Mouse (Mus musculus) cerebellum, adult 2 months (tissue): ENCODE measurements at regions not wholly inside any gene's neighbourhood (a gene's known extent, or its start where the extent isn't known, plus 50 kb on each side); places are given as distances from the start of the nearest gene placed in this dataset.

ENCODE experiments used
- DNase-seq, 2 experiments: peaks; one replicate each; pipeline ENCODE4 v3.0.0; 2021
- H3K27ac ChIP-seq: fragments of 200-500 bp; 2 replicates; pipeline ENCODE4 v1.5.1; 2012; ENCODE audit warnings: low read length, control low read depth, inconsistent platforms; ENCODE audit not compliant: insufficient read depth
- H3K27me3 ChIP-seq: fragments of 200-500 bp; 2 replicates; pipeline ENCODE4 v1.6.1; 2012; ENCODE audit warnings: inconsistent platforms, mild to moderate bottlenecking, low read length, moderate library complexity; ENCODE audit not compliant: control insufficient read depth, insufficient read depth
- H3K4me1 ChIP-seq: fragments of 200-500 bp; 2 replicates; pipeline ENCODE4 v1.6.1; 2011; ENCODE audit warnings: low read length; ENCODE audit not compliant: control insufficient read depth, insufficient read depth
- H3K4me3 ChIP-seq: fragments of 200-500 bp; replicated peaks from 2 replicates; pipeline ENCODE3; 2011; ENCODE audit warnings: mild to moderate bottlenecking, low read depth, low read length, control low read depth; ENCODE audit not compliant: insufficient read depth
- CTCF ChIP-seq: fragments of 200-500 bp; IDR thresholded peaks from 2 replicates; pipeline ENCODE4 v1.5.1; 2011; ENCODE audit warnings: low read depth, mild to moderate bottlenecking, control low read depth, low read length, moderate library complexity, borderline replicate concordance; ENCODE audit not compliant: insufficient read depth
- POLR2A ChIP-seq: fragments of 200-500 bp; IDR thresholded peaks from 2 replicates; pipeline ENCODE4 v1.6.1; 2011; ENCODE audit warnings: low read length, control low read depth, borderline replicate concordance; ENCODE audit not compliant: insufficient read depth
- WGBS: fragments of 180-500 bp; shearing (Covaris S2); methylation state at CpG from one replicate; pipeline ENCODE4 v1.1.7; 2018; 5-methylcytosine and 5-hydroxymethylcytosine counted together

DNA sequence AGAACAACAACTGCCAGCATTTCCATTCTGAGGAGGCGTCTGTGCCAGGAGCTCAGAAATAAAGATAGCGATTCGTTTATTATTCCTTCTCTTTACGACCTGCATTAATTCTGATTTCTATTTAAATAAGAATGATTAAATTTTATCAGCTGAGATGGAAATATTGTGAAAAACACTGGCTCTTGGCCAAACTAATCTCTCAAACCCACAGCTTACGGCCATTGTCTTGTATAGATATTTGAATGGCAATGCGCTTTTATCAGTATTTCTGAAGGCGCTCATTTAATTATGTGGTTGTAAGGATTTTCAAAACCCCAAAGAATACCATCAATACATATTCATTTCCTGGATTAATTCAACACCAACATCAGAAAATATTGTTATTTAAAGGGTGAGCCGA is 97.4 kb upstream of the Irx5 start:
- Histone ChIP-seq H3K27ac (no peak overlapping the region), H3K4me1 (no peaks in the 10 kb centered on the region), H3K27me3 (no peaks in the 10 kb centered on the region), H3K4me3 (no peak overlapping the region)
- WGBS: 95% methylated on average over 8 of the region's 8 CpGs
- DNase-seq: no peak
- TF ChIP-seq CTCF (no peak), POLR2A (no peak)

DNA sequence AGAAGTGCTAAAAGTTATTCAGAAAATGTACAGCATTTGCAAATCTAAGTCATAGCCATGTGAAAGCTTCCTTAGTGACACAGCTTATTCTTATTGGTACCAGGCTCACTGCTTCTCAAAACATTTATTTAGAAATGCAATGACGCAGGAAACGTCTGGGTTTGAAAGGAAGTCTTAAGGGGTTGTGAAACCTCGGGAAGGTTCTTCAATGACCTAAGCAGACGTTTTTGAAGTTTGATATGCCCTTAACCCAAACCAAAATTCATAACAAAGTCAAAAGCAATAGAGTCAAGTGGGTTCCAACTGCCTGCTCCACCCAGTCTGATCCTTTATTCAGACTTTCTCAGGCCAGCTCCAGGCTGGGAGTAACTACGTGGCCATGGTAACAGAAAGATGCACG is 99.2 kb upstream of the Irx5 start:
- no peaks in the 10 kb centered on the region for H3K27me3 ChIP-seq
- no peak for TF ChIP-seq CTCF
- no peak for TF ChIP-seq POLR2A
- 78% methylated on average over 6 of the region's 6 CpGs for WGBS
- H3K27ac ChIP-seq: no peak overlapping the region
- DNase-seq: no peak
- H3K4me1 ChIP-seq: no peaks in the 10 kb centered on the region
- H3K4me3 ChIP-seq: no peak overlapping the region

DNA sequence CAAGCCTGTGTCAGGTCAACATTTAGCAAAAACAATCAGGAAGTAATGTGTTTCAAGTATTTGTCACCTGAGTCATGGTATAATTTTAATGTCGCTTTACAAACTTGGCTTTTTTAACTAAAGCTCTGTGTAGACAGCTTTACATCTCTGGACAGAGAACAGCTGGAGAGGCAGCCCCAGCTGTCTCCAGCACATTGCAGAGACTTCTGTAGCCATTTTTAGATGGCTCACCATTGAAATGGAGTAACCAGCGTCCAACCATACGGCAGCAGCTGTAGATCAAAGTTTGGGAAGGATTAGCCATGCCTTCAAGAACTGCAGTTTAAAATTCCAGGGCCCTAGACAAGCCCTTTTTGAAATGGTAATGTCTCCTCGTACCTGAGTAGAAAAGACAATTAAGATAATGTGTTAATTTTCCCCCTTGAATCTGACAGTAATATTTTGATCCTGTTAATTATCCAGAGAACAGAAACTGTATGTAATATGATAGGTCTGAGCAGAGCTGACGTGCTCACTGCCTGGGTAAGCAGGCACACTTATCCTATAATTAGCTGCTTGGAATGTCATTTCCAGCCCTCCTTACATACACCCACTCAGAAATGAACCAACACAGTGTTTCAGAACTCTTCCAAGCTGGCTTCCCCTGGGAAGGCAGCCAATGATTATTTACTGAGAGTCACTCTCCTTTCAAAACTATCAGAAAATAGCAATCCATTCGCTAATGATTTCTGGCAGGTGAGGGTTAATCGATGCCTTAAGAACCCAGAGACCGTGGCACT is 104.6 kb upstream of the Irx5 start:
- TF ChIP-seq POLR2A (no peak), CTCF (no peak)
- Histone ChIP-seq H3K27me3 (no peaks in the 10 kb centered on the region), H3K4me1 (no peaks in the 10 kb centered on the region), H3K27ac (no peak overlapping the region), H3K4me3 (no peak overlapping the region)
- DNase-seq: no peak
- WGBS: 61% methylated on average over 8 of the region's 8 CpGs

DNA sequence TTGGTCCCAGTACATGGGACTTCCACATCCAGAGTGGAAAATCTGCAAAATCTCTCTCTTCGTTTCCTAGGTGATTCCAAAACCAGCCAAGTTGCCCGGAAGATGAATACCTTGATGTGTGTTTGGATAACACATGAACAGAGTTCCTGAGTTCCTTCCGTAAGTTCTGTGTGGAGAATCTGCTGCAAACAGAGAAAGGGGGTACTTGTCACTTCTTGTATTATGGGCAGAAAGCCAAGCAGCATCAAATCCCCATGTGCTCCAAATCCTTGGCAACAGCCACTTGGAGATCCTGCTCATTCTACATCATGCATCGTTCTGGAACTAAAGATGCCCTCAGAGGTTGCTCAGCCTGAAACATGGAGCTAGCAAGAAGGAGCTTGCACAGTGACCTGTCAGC is 111.1 kb upstream of the Irx5 start:
- Histone ChIP-seq H3K27me3 (no peaks in the 10 kb centered on the region), H3K4me1 (no peaks in the 10 kb centered on the region), H3K4me3 (no peak overlapping the region), H3K27ac (no peak overlapping the region)
- no peak for TF ChIP-seq CTCF
- no peak for TF ChIP-seq POLR2A
- no peak for DNase-seq
- 35% methylated on average over 4 of the region's 4 CpGs for WGBS

DNA sequence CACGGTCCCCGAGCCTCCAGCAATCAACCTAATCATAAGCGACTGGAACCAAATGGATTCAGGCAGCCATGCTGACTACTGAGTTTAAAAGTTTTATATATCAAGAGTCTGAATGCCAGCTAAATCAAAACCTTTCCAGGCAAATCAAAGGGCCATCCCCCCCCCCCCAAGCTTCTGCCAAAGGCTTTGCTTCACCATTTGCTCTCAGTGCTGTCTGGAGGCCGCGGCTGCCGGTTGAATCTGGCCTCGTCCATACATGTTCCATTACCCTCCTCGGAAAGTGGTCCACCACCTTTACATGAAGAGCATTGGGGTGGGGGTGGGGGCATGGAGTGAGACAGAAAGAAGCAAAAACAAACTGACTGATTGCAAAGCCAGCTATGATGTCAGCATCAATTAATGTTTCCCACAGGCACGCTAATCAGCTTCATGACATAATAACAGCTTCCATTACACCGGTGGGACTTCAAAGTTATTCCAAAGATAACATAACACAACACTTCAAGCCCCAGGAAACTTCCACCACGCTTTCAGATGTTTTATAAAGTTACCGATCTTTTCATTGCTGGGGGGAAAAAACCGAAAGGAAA is 116.6 kb upstream of the Irx5 start:
- Histone ChIP-seq H3K4me3 (no peak overlapping the region), H3K27me3 (no peaks in the 10 kb centered on the region), H3K27ac (no peak overlapping the region), H3K4me1 (no peaks in the 10 kb centered on the region)
- no peak for DNase-seq
- 76% methylated on average over 13 of the region's 13 CpGs for WGBS
- no peak for TF ChIP-seq CTCF
- no peak for TF ChIP-seq POLR2A

DNA sequence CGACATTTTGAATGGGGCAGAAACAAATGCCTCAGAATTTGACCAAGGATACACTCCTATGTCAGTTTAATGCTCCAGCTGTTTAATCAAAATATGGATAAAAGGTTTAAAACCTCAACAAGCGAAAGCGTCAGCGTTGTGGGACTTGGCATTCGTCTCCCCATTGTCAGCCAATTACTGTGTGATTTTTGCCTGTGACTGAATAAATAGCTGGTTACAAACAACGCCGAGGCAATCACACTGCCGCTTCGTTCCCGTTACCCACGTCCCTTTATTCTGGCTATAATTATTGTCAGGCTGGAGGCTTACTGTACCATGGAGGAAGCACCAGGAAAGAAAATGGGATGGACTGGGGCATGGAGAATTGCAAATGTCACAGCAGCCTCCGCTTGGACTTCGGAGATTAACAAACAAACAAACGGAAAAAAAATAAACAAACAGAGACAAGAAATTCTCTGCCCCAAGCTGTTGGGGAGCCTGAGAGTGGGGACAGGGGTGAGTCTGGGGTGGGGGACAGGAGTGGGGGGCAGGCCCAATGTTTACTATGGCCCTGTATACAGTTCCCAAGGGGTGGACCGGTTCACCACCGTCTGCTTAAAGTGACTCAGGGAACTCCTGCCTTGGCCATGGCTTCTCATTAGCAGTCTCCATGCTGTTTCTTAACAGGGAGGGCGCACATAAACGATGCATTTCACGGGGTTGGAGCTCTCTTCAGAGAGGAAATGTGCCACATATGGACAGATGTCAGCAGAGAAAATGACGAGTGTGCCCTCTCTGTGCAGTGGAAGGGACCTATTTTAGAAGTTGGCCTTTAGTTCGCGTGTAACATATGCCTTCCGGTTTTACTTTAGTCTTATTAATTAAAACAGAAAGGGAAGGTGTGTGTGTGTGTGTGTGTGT is 125.8 kb upstream of the Irx5 start:
- no peaks in the 10 kb centered on the region for H3K4me1 ChIP-seq
- H3K27me3 ChIP-seq: no peaks in the 10 kb centered on the region
- 37% methylated on average over 23 of the region's 23 CpGs for WGBS
- H3K27ac ChIP-seq: no peak overlapping the region
- no peak for DNase-seq
- H3K4me3 ChIP-seq: no peak overlapping the region
- TF ChIP-seq POLR2A (no peak), CTCF (no peak)

DNA sequence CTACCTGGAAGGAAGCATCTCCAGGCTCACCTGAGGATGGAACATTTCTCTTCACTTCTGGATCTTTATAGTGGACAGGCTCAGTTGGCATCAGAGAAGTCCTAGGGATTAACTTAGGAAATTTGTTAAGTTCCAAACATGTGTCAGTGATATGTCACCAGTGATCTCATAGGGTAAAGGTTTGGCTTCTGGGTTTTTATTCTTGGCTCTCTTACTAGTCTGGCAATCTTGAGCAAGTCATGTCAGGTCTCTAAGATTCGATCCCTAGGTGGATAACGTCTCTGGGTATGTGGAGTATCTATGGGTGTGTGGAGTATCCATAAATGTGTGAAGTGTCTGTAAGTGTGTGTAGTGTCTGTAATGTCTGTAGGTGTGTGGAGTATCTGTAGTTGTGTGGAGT is 127.9 kb upstream of the Irx5 start:
- 93% methylated on average over 2 of the region's 2 CpGs for WGBS
- no peak overlapping the region for H3K4me3 ChIP-seq
- TF ChIP-seq POLR2A (no peak), CTCF (no peak)
- no peak for DNase-seq
- no peak overlapping the region for H3K27ac ChIP-seq
- no peaks in the 10 kb centered on the region for H3K27me3 ChIP-seq
- no peaks in the 10 kb centered on the region for H3K4me1 ChIP-seq

DNA sequence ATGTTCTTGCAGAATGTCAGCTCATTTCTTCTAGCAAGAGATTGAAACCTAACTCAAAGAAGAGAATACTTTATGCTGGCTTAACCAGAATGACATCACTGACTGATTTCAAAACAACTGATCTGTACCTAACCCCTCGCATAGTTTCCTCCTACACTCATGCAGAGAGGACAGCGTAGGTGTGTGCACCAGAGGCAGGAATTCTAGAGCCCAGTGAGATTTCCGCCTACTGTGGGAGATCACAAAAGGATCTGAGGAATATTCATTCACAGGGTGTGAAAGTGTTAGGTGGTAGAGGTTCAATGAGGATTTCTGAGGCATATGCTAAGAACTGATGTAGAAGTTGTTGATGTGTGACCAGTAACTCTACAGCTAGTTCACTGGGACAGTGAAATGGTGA is 132.5 kb upstream of the Irx5 start:
- Histone ChIP-seq H3K27me3 (no peaks in the 10 kb centered on the region; the same call in 1 of the 2 replicates), H3K4me3 (no peak overlapping the region), H3K27ac (no peak overlapping the region), H3K4me1 (no peaks in the 10 kb centered on the region)
- DNase-seq: no peak
- 96% methylated on average over 3 of the region's 3 CpGs for WGBS
- TF ChIP-seq POLR2A: no peak
- no peak for TF ChIP-seq CTCF
